Mouse (Mus musculus) right cerebral cortex, postnatal 10 days (tissue): ENCODE data around the gene Spryd3.

Experiments used
- DNase-seq, 2 experiments: peaks; one replicate each; pipeline ENCODE4 v3.0.0; 2021; ENCODE audit warnings: low spot score in 2 of 2

The Spryd3 gene

DNA sequence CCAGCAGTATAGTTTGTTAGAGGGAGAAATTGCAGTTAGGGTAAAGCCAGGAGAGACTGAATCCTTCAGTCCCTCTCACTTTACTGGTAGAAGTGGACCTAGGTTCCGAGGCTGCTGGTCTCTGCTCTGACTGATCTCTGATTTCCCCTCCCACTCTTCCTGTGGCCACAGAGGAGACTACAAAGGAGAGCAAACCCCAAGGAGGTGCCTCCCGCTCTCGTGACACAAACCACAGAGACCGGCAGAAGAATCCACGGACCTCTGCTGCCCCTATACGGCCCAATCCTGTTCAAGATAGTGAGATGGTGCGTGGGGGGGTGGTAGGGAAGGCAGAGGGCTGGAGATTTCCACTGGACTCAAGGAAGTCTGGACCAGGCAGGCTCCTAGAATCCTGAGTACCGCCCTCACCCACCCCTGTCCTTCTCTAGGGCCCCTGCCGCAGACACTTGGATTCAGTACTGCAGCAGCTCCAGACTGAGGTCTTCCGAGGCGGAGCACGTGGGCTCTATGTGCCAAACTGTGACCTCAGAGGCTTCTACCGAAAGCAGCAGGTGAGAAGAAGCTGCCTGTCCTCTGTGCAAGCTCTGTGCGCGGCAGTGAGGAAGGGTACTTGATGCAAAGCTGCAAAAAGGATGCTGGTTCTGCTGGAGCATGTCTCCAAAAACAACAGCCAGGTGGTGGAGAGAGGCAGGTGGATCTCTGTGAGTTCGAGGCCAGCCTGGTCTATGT is 11.8 kb upstream of the Spryd3 start:
- DNase-seq = no peak

DNA sequence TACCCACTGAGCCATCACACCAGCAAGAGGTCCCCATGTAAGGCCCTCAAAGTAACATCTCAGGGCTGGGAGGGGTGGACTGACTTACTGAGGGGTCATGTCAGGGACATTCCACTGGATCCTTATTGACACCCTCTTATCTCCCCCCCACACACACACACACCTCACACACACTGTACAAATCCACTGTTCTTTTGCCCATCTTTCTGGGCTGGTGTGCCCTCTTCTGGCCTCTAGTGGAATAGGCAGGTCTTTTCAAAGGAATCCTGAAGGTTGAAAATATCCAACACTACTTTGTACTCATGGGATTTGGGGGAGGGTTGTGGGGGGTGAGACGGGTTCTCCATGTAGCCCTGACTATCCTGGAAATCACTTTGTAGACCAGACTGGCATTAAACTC is 10.8 kb upstream of the Spryd3 start:
- DNase-seq = peak in 1 of 2 experiments; percentile 57

- DNase-seq = no peak
Observed at GRCm38 (mm10) chr15:102146089-102146488, 10.1 kb upstream of the Spryd3 start.

DNA sequence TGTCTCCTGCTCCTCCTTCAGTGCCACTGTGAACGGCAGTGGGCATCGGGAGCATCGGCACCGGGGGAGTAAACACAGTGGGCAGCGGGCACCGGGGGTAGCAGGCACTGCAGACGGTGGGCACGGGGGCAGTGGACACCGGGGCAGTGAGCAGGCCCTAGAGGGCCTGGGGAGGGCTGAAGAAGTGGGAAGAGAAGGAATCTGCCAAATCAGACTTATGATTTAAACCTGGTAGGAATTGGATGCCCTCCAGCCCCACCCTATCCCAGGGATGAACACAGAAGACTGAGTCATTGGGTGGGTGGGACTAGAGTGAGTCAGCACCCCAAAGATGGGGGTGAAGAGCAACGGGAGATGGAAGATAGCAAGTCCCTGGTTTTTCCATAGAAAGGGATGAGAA is 9.3 kb upstream of the Spryd3 start:
- no peak for DNase-seq

GRCm38 (mm10) chr15:102144726-102145125 is 8.7 kb upstream of the Spryd3 start:
- DNase-seq = no peak

- no peak for DNase-seq
Observed at GRCm38 (mm10) chr15:102144274-102144711, 8.3 kb upstream of the Spryd3 start, which contains the start of gene Igfbp6. Igfbp6 (plus strand) TSS chr15:102144362.

- DNase-seq = no peak
Observed at GRCm38 (mm10) chr15:102142914-102143912, 7.2 kb upstream of the Spryd3 start.

- no peak for DNase-seq
Observed at GRCm38 (mm10) chr15:102141120-102141519, 5.1 kb upstream of the Spryd3 start.

DNA sequence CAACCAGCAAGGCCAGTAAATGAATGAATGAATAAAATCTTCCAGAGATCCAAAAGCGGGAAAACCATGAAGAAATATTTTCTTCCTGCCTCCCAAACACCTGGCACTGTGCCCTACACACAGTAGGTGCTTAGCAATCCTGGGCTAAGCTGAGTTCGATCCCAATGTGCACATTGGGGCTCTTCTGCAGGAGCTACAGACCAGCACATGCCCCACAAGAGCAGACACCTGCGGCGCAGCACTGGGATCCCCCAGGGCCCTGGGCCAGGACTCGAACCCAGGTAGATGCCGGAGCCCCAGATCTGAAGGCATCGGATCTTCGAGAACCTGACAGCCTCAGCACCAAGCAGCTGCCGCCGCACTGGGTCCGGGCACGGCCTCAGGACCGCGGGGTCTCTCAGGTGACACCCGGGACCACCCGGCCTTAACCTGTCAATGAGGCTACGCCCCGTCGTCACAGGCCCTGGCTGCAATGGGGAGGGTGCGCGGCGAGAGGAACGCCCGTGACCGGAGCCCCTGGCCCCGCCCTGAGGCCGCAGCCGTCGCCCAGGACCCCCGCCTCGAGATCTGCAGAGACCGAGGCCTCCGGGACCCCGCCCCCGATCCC is 409 bp downstream of the Spryd3 start:
- DNase-seq = no peak

DNA sequence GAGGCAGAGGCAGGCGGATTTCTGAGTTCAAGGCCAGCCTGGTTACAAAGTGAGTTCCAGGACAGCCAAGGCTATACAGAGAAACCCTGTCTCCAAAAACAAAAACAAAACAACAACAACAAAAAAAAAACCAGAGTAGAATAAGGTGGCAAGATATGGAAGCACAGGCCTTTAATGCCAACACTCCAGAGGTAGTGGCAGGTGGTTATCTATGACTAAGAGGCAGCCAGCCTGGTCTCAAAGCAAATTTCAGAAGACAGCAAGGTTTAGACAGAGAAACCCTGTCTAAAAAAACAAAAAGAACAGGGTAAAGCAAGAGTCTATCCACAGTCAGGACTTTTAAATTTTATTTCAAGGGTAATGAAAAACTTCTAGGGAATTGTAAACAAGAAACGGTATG is 1.3 kb downstream of the Spryd3 start:
- DNase-seq = no peak

- no peak for DNase-seq
Observed at GRCm38 (mm10) chr15:102133314-102133713, 2.7 kb downstream of the Spryd3 start.

DNA sequence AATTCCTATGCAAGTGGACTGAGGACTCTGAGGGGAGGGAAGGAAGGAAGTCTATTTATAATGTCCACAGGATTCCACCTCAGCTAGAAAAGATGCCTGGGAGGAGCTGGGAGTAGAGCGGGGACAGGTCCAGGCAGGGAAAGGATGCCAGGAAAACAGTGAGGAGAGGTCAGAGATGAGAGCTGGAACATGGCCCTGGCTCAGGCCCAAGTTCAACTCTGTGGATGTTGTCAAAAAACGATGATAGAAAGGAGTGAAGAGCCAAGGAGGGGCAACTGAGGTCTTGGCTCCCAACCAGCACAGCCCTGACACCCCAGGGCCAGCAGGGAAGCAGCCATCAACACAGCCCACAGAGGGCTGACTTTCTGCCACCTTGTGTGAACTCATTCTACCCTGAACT is 9.7 kb downstream of the Spryd3 start:
- DNase-seq = peak in 1 of 2 experiments; percentile 33

DNA sequence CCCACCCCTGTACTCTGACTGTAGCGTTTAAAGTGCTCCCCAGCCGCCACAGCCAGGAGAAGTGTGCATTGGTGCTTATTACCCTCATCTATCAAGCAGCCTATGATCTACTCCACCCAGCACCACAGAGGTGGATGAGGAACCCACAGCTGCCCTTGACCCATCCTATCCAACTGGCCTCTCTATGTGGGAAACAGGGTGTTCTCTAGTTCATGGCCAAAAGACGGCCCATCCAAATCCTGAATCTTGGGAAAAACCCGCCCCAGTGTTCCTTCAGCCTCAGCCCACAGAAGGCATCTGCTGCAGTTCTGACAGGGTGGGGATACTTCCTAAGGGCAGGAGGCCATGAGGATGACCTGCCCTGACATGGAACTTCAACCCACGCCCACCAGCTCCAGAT is 15.5 kb downstream of the Spryd3 start:
- DNase-seq = no peak

GRCm38 (mm10) chr15:102119831-102120170 is 16.2 kb downstream of the Spryd3 start:
- no peak for DNase-seq

GRCm38 (mm10) chr15:102119121-102119830 is 16.8 kb downstream of the Spryd3 start:
- DNase-seq = no peak

- no peak for DNase-seq
Observed at GRCm38 (mm10) chr15:102118591-102118990, 17.4 kb downstream of the Spryd3 start.

- DNase-seq = no peak
Observed at GRCm38 (mm10) chr15:102117461-102118443, 18.3 kb downstream of the Spryd3 start.

DNA sequence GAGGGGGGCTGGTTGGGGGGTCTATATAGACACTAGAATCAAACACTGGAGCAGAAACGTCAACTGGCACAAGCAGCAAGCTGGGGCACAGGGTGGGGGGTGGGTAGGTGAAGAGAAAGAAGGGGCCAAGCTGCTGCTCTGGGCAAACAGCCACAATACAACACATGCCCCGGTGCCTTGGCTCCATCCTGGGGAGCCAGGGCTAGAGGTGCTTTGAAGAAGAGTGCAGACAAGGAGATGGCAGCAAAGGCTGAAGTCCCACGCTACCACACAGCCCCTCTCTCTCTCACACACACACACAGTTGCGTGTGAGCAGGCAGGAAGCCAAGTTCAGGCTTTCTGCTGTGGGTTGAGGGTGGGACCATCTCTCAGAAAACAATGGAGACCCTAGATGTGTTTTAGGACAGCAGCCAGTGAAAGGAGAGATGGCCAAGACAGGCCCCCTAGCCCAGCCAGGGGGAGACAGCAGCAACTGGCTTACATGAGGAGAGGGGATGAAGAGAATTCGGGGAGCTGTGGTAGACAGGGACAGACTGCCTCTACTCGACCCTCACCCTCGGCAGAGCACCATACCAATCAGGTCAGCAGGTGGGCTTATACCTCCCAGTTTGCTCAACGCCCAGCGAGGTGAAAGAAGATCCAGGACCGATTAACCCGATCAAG is 19.1 kb downstream of the Spryd3 start:
- peak in 1 of 2 experiments; percentile 47 for DNase-seq

- DNase-seq = no peak
Observed at GRCm38 (mm10) chr15:102115731-102116231, 20.3 kb downstream of the Spryd3 start.
